ENCODE assay signal across 25 mouse cellular contexts in the genomic region with DNA sequence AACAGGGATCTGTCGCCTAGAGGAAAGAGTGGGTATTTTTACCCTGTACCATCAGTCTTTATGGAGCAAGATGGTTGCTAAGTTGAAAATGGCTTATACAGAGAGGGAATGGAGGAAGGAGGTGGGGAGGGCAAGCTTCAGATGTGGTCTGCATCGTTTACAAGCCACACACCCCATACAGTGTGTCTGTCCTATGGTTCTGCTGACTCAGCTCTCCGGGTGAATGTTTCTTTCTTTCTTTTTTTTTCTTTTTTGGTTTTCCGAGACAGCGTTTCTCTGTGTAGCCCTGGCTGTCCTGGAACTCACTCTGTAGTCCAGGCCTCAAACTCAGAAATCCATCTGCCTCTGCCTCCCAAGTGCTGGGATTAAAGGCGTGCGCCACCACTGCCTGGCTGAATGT. TPM values are rescaled to one million over a fixed set of nuclear protein-coding genes. Genes with fewer than 3 reads are reported as not detected.
A peak's percentile ranks its signal among the peaks of the same experiment; 100 is the strongest.
DNase-seq lines count a peak whose midpoint lies in the region; ATAC-seq and TF ChIP-seq lines count a peak whose summit lies in the region.
"Had no signal": no experiment of that assay in that cellular context is flagged by ENCODE, and none has a peak within 500 bp of the region (broad histone marks: within the 10 kb centered on the region; RNA-seq: fewer than 3 reads in every experiment).

No protein-coding gene starts in this region.

- 77% methylated on average over 7 of the region's 7 CpGs for WGBS in embryonic facial prominence, embryonic 13.5 days
- WGBS in embryonic facial prominence, embryonic 10.5 days, result 92% methylated on average over 7 of the region's 7 CpGs

- no peak for ATAC-seq in embryonic facial prominence, embryonic 13.5 days (ENCODE audit: insufficient number of reproducible peaks, insufficient read depth, low FRiP score, low TSS enrichment, low read depth)
- ATAC-seq in inflammation-experienced regulatory T-cells, adult 6 months, result no peak
- ATAC-seq: forebrain, embryonic 15.5 days; intestine, embryonic 15.5 days; Patski had no signal

- in situ Hi-C loops in ES-E14 (cut with MboI; ENCODE audit: low sequenced_read_pairs in 2 of 2, unreplicated experiment in 2 of 2), result loop anchor here in 1 of 2 experiments (5.0 kb wide), 1 partner anchor 59 kb away; no protein-coding TSS in a partner anchor

- DNase-seq in embryonic facial prominence, embryonic 10.5 days (ENCODE audit: low spot score), result no peak
- peak; percentile 40 for DNase-seq in thymus, postnatal 0 days (ENCODE audit: low spot score)
- DNase-seq in thymus, postnatal 14 days, result no peak
- no peak for DNase-seq in ES-E14 (ENCODE audit: low read depth, low spot score)
- DNase-seq: adrenal gland, postnatal 10 days; adrenal gland, postnatal 36 days; cerebellum, adult 18-20 months; cerebellum, adult 9-10 months; cerebellum, postnatal 14 days; gastrocnemius, postnatal 10 days; gastrocnemius, postnatal 36 days; heart, adult 2 months; heart, postnatal 14 days had no signal

- H3K9ac ChIP-seq in embryonic facial prominence, embryonic 13.5 days, result no peak overlapping the region
- no peak overlapping the region for H3K9ac ChIP-seq in ES-E14 (ENCODE audit: insufficient read depth, low read depth, low read length, poor library complexity, severe bottlenecking)
- H3K9ac ChIP-seq: embryonic facial prominence, embryonic 12.5 days; forebrain, embryonic 12.5 days; forebrain, embryonic 15.5 days; heart, embryonic 13.5 days; hindbrain, embryonic 12.5 days; hindbrain, embryonic 15.5 days; intestine, embryonic 15.5 days had no signal

- no peaks in the 10 kb centered on the region for H3K9me3 ChIP-seq in embryonic facial prominence, embryonic 13.5 days
- no peaks in the 10 kb centered on the region for H3K9me3 ChIP-seq in embryonic facial prominence, embryonic 10.5 days
- no peaks in the 10 kb centered on the region for H3K9me3 ChIP-seq in ES-E14 (ENCODE audit: control insufficient read depth, insufficient read depth, low read depth, low read length)
- H3K9me3 ChIP-seq: embryonic facial prominence, embryonic 12.5 days; forebrain, embryonic 12.5 days; forebrain, embryonic 15.5 days; heart, embryonic 10.5 days; heart, embryonic 13.5 days; hindbrain, embryonic 12.5 days; hindbrain, embryonic 15.5 days; intestine, embryonic 15.5 days had no signal

- 0 out of 2 replicates have a peak overlapping the region, but pooled peaks have one; percentile 16 for H3K27ac ChIP-seq in embryonic facial prominence, embryonic 13.5 days
- no peak overlapping the region for H3K27ac ChIP-seq in embryonic facial prominence, embryonic 10.5 days (replicated peaks)
- no peak overlapping the region for H3K27ac ChIP-seq in ES-E14 (ENCODE audit: insufficient read depth, low read depth, low read length, poor library complexity, severe bottlenecking)
- H3K27ac ChIP-seq: embryonic facial prominence, embryonic 12.5 days; forebrain, embryonic 12.5 days; forebrain, embryonic 15.5 days; heart, adult 2 months; heart, embryonic 10.5 days; heart, embryonic 13.5 days; hindbrain, embryonic 12.5 days; hindbrain, embryonic 15.5 days; intestine, embryonic 15.5 days had no signal

- H3K4me1 ChIP-seq in embryonic facial prominence, embryonic 13.5 days, result peaks cover 6% of the 10 kb centered on the region; the same call in 1 of the 2 replicates
- peaks cover 25% of the 10 kb centered on the region for H3K4me1 ChIP-seq in embryonic facial prominence, embryonic 10.5 days
- peaks cover 0 to 32% of the 10 kb centered on the region in 2 experiments; a peak in 2 of 4 replicates for H3K4me1 ChIP-seq in ES-E14 (ENCODE audit: control insufficient read depth in 2 of 2, insufficient read depth in 2 of 2, low read length in 2 of 2, poor library complexity in 1 of 2)
- H3K4me1 ChIP-seq: embryonic facial prominence, embryonic 12.5 days; forebrain, embryonic 12.5 days; forebrain, embryonic 15.5 days; heart, embryonic 13.5 days; hindbrain, embryonic 12.5 days; hindbrain, embryonic 15.5 days; intestine, embryonic 15.5 days had no signal

- H3K27me3 ChIP-seq in embryonic facial prominence, embryonic 13.5 days, result no peaks in the 10 kb centered on the region
- H3K27me3 ChIP-seq in embryonic facial prominence, embryonic 10.5 days (replicated peaks; ENCODE audit: low read depth, poor library complexity, severe bottlenecking), result no peaks in the 10 kb centered on the region
- H3K27me3 ChIP-seq: embryonic facial prominence, embryonic 12.5 days; forebrain, embryonic 12.5 days; forebrain, embryonic 15.5 days; heart, embryonic 13.5 days; hindbrain, embryonic 12.5 days; hindbrain, embryonic 15.5 days; intestine, embryonic 15.5 days; Patski had no signal

- no peak overlapping the region for H3K4me3 ChIP-seq in embryonic facial prominence, embryonic 13.5 days
- no peak overlapping the region for H3K4me3 ChIP-seq in embryonic facial prominence, embryonic 10.5 days
- H3K4me3 ChIP-seq in ES-E14 (ENCODE audit: insufficient read depth in 1 of 2, low read depth in 1 of 2, low read length in 2 of 2, poor library complexity in 1 of 2, severe bottlenecking in 1 of 2), result no peak overlapping the region
- H3K4me3 ChIP-seq: embryonic facial prominence, embryonic 12.5 days; erythroblast, embryonic 14.5 days; forebrain, embryonic 12.5 days; forebrain, embryonic 15.5 days; heart, adult 2 months; heart, embryonic 10.5 days; heart, embryonic 13.5 days; hindbrain, embryonic 12.5 days; hindbrain, embryonic 15.5 days; intestine, embryonic 15.5 days had no signal

- H3K4me2 ChIP-seq in embryonic facial prominence, embryonic 13.5 days, result no peak overlapping the region
- H3K4me2 ChIP-seq: embryonic facial prominence, embryonic 12.5 days; forebrain, embryonic 12.5 days; forebrain, embryonic 15.5 days; heart, embryonic 13.5 days; hindbrain, embryonic 12.5 days; hindbrain, embryonic 15.5 days; intestine, embryonic 15.5 days had no signal

- H3K36me3 ChIP-seq in embryonic facial prominence, embryonic 13.5 days, result peaks cover 92% of the 10 kb centered on the region
- H3K36me3 ChIP-seq in embryonic facial prominence, embryonic 10.5 days (replicated peaks), result peaks cover 96% of the 10 kb centered on the region
- H3K36me3 ChIP-seq in ES-E14 (ENCODE audit: control insufficient read depth, insufficient read depth, low read length, poor library complexity, severe bottlenecking), result peaks cover 58% of the 10 kb centered on the region

TF ChIP-seq in ES-E14, 5 proteins besides CTCF, POLR2A, EP300 and RAD21:
- peak; percentile 83 for TF ChIP-seq MAFK (IDR thresholded peaks at IDR 0.05; ENCODE audit: insufficient read depth, low read depth, low read length)
- TF ChIP-seq HCFC1 (IDR thresholded peaks at IDR 0.05; ENCODE audit: borderline replicate concordance, insufficient read depth, low read length), result no peak

RNA-seq across cellular contexts. Expression of a gene that starts 40.1 kb away (rescaled TPM):
- polyA plus RNA-seq in embryonic facial prominence, embryonic 13.5 days (2015; fragmentation: Nextera tagmentation; extraction: Ambion mirVana), result 185 and 205 TPM in 2 replicates
- 196 and 200 TPM in 2 replicates for polyA plus RNA-seq in embryonic facial prominence, embryonic 10.5 days (2016; fragmentation: Nextera tagmentation; extraction: Ambion mirVana)
- polyA plus RNA-seq in thymus, postnatal 0 days (2015; fragmentation: Nextera tagmentation; extraction: Ambion mirVana), result 269 and 272 TPM in 2 replicates
- total RNA-seq in ES-E14 (2012; rRNA removed), result 2,117 and 2,535 TPM in 2 replicates
- 100 to 1,000 TPM in 1 of 3 experiments, 10 to 100 TPM in 2; 18.9 to 858 (median 48.2) TPM for polyA plus RNA-seq in inflammation-experienced regulatory T-cells, adult 6 months (2017; shearing (Covaris generic))

RNA-seq across cellular contexts. Expression of a gene that starts 40.2 kb away (rescaled TPM):
- 13.4 and 13.6 TPM in 2 replicates for polyA plus RNA-seq in embryonic facial prominence, embryonic 13.5 days (2015; fragmentation: Nextera tagmentation; extraction: Ambion mirVana)
- 7.8 and 8.9 TPM in 2 replicates for polyA plus RNA-seq in embryonic facial prominence, embryonic 10.5 days (2016; fragmentation: Nextera tagmentation; extraction: Ambion mirVana)
- polyA plus RNA-seq in thymus, postnatal 0 days (2015; fragmentation: Nextera tagmentation; extraction: Ambion mirVana), result 3.3 and 4.0 TPM in 2 replicates
- 16.7 and 27.7 TPM in 2 replicates for total RNA-seq in ES-E14 (2012; rRNA removed)
- 1 to 10 TPM; 4.2 to 7.3 (median 7.3) TPM for polyA plus RNA-seq in inflammation-experienced regulatory T-cells, adult 6 months (2017; shearing (Covaris generic))

RNA-seq across cellular contexts. Expression of a gene that starts 45.3 kb away (rescaled TPM):
- 57.2 and 59.2 TPM in 2 replicates for polyA plus RNA-seq in embryonic facial prominence, embryonic 13.5 days (2015; fragmentation: Nextera tagmentation; extraction: Ambion mirVana)
- polyA plus RNA-seq in embryonic facial prominence, embryonic 10.5 days (2016; fragmentation: Nextera tagmentation; extraction: Ambion mirVana), result 43.9 and 46.4 TPM in 2 replicates
- polyA plus RNA-seq in thymus, postnatal 0 days (2015; fragmentation: Nextera tagmentation; extraction: Ambion mirVana), result 10.9 and 12.4 TPM in 2 replicates
- 65.3 and 90.0 TPM in 2 replicates for total RNA-seq in ES-E14 (2012; rRNA removed)
- polyA plus RNA-seq in inflammation-experienced regulatory T-cells, adult 6 months (2017; shearing (Covaris generic)), result 1 to 10 TPM in 1 of 3 experiments, under 1 TPM in 2; 0.15 to 3.2 (median 0.90) TPM
